Mouse (Mus musculus) kidney, adult 2 months (tissue): ENCODE data around the gene Pgd.
"Not testable (repeated sequence)": the region's sequence is repeated elsewhere in the genome, so short reads cannot be mapped to it uniquely, and the experiment has no call there.

Experiments
- CTCF ChIP-seq: fragments of 200-500 bp; conservative IDR thresholded peaks from 2 replicates; pipeline ENCODE4 v1.5.1; 2011; ENCODE audit warnings: low read depth, mild to moderate bottlenecking, control low read depth, low read length, moderate library complexity, mixed read lengths; ENCODE audit not compliant: insufficient read depth, insufficient read length
- POLR2A ChIP-seq: fragments of 200-500 bp; IDR thresholded peaks from one replicate; pipeline ENCODE4 v1.6.1; 2011; ENCODE audit warnings: low read depth, low read length, control low read depth

DNA sequence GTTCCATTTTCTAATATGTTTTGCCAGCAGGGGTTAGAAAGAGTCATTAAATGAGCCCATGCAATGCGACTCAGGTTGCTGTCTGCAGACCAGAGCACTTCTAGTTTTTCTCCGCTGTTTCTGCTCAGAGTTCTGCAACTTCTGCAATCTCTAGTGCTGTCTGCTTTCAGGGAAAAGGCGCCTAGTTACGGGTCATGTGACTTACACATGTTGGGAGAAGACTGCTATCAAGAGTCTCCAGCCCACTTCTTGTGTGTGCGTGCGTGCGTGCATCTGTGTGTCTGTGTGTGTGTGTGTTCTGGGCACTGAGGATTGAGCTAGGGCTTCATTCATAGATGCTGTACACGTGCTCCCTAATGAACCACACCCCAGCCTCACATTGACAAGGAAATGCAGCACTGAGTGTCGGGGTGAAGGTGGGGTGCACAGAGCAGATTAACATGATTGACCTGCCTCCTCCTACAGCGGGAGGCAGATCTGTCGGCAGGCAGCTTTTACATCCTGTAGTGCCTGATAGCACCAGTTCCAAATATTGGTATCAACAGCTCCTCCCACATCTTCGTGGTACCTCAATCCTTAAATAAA lies 46.5 kb downstream of the Pgd start:
- not testable (repeated sequence) for TF ChIP-seq CTCF, POLR2A
